Mouse (Mus musculus): ENCODE measurements around the gene Rabepk. TPM values are rescaled to one million over a fixed set of nuclear protein-coding genes. Genes with fewer than 3 reads are reported as not detected.
"Not testable (repeated sequence)": the region's sequence is repeated elsewhere in the genome, so short reads cannot be mapped to it uniquely, and the experiment has no call there.

The Rabepk gene
- polyA plus RNA-seq, 1 experiment from 2014 or later, result 34.2 TPM

DNA sequence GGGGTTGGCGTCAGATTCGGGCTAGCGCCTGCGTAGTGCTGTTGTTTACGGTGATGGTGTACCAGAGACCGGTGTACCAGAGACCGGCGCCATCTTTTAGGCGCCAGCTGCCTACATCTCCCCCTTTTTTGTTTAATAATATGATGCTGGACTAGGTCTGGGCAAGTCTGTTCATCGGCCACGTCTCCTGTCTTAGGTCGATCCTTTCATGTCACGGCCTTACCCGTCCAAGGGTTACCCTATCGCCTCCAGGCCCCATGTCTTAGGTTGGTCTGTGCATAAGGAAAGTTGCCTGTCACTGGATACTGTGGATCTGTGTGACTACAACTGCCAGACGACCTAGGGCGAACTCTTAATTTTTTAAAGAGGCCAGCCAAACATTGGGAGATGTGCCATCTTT is 30.4 kb upstream of the Rabepk start:
- not testable (repeated sequence) for H3K9me3 ChIP-seq (ENCODE audit: control insufficient read depth, low read length); H3K27ac ChIP-seq (ENCODE audit: low read depth, low read length); H3K4me3 ChIP-seq (ENCODE audit: low read depth, low read length); H3K9ac ChIP-seq (ENCODE audit: low read length); DNase-seq (ENCODE audit: low spot score); H3K36me3 ChIP-seq (ENCODE audit: control insufficient read depth, insufficient read depth, low read length); H3K4me2 ChIP-seq (ENCODE audit: low read depth); ATAC-seq (ENCODE audit: insufficient read depth, low FRiP score, low TSS enrichment); H3K27me3 ChIP-seq (ENCODE audit: control insufficient read depth, insufficient read depth, low read length); H3K4me1 ChIP-seq (ENCODE audit: control insufficient read depth, insufficient read depth, low read length)
- 94% methylated on average over 17 of the region's 17 CpGs for WGBS

DNA sequence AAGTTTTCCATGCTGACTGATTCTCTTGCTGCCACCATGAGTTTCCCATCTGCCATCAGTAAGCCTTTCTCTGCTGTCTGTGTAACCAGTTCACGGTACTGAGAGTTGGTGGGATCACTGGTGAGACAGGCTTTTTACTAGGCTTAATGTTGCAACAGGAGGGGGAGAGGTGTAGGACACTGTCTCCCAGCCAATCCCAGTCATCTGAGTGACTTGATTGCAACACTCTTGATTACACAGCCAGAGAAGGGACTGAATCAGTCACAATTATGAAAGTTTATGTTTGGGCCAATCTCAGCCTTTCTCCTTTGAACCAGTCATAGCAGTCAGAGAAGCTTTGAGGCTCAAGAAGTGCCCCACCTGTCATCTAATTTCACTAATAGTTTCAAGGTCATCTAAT is 28.3 kb upstream of the Rabepk start:
- Histone ChIP-seq H3K4me1 (ENCODE audit: control insufficient read depth, insufficient read depth, low read length) (peaks cover 9% of the 10 kb centered on the region), H3K36me3 (ENCODE audit: control insufficient read depth, insufficient read depth, low read length) (no peaks in the 10 kb centered on the region), H3K27me3 (ENCODE audit: control insufficient read depth, insufficient read depth, low read length) (no peaks in the 10 kb centered on the region), H3K9me3 (ENCODE audit: control insufficient read depth, low read length) (no peaks in the 10 kb centered on the region), H3K27ac (ENCODE audit: low read depth, low read length) (no peak overlapping the region), H3K9ac (ENCODE audit: low read length) (no peak overlapping the region), H3K4me3 (ENCODE audit: low read depth, low read length) (no peak overlapping the region), H3K4me2 (ENCODE audit: low read depth) (no peak overlapping the region)
- ATAC-seq (ENCODE audit: insufficient read depth, low FRiP score, low TSS enrichment), result no peak
- WGBS, result 74% methylated on average over 1 of the region's 1 CpGs
- DNase-seq (ENCODE audit: low spot score), result no peak

DNA sequence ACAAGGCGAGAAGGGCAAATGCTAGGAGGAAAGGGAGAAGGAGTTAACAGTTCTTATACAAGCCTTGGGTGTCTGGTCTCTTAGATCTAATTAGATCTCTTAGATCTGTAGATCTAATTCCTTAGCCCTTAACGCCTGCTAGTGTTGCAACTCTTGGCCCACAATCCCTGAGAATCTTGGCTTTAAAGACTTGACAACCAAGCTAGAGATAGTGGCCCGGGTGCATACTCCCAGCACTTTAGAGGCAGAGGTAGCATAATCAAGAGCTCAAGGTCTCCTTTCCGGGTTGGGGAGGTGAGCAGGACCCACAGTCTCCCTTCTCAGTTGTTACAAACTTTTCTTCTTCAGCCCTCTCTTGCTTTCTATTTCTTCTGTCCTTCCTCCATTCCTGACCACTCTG is 27.9 kb upstream of the Rabepk start:
- Histone ChIP-seq H3K9me3 (ENCODE audit: control insufficient read depth, low read length) (no peaks in the 10 kb centered on the region), H3K27ac (ENCODE audit: low read depth, low read length) (no peak overlapping the region), H3K27me3 (ENCODE audit: control insufficient read depth, insufficient read depth, low read length) (no peaks in the 10 kb centered on the region), H3K4me3 (ENCODE audit: low read depth, low read length) (no peak overlapping the region), H3K9ac (ENCODE audit: low read length) (no peak overlapping the region), H3K4me2 (ENCODE audit: low read depth) (no peak overlapping the region), H3K36me3 (ENCODE audit: control insufficient read depth, insufficient read depth, low read length) (no peaks in the 10 kb centered on the region), H3K4me1 (ENCODE audit: control insufficient read depth, insufficient read depth, low read length) (peaks cover 9% of the 10 kb centered on the region)
- ATAC-seq (ENCODE audit: insufficient read depth, low FRiP score, low TSS enrichment) (no peak), DNase-seq (ENCODE audit: low spot score) (no peak)
- 85% methylated on average over 4 of the region's 4 CpGs for WGBS

DNA sequence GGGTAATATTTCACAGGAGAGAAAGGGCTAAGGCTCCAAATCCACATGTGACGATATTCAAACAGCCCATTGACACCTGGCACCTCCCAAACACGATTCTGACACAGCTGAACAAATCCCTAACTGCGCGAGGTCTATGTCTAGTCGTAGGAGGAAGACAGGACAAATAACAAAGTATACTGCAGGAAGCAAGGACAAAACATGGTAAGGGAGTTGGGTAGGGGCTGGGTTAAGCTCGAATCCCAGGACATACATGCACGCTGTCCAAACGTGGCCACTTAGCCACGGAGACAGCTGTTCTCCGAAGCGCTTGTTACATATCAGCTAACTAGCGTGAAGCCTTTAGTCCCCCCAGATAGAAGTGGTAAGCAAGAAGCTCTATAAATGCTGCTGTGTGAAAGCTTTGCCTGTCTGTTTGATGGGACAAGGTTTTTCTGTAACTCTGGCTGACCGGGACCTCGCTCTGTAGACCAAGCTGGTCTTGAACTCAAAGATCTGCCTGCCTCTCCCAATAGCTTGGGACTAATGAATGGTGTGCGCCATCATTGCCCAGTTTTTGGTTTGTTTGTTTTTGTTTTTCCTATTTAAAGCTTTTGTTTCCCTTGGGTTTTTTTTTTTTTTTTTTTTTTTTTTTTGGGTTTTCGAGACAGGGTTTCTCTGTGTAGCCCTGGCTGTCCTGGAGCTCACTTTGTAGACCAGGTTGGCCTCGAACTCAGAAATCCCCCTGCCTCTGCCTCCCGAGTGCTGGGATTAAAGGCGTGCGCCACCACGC is 26.9 kb upstream of the Rabepk start:
- Histone ChIP-seq H3K4me2 (ENCODE audit: low read depth) (peak overlapping the region; percentile 78), H3K9ac (ENCODE audit: low read length) (peak overlapping the region; percentile 93), H3K27me3 (ENCODE audit: control insufficient read depth, insufficient read depth, low read length) (no peaks in the 10 kb centered on the region), H3K27ac (ENCODE audit: low read depth, low read length) (no peak overlapping the region), H3K36me3 (ENCODE audit: control insufficient read depth, insufficient read depth, low read length) (no peaks in the 10 kb centered on the region), H3K4me3 (ENCODE audit: low read depth, low read length) (peak overlapping the region; percentile 98), H3K4me1 (ENCODE audit: control insufficient read depth, insufficient read depth, low read length) (peaks cover 9% of the 10 kb centered on the region), H3K9me3 (ENCODE audit: control insufficient read depth, low read length) (no peaks in the 10 kb centered on the region)
- 34% methylated on average over 20 of the region's 21 CpGs for WGBS
- ATAC-seq (ENCODE audit: insufficient read depth, low FRiP score, low TSS enrichment) (no peak), DNase-seq (ENCODE audit: low spot score) (no peak)

DNA sequence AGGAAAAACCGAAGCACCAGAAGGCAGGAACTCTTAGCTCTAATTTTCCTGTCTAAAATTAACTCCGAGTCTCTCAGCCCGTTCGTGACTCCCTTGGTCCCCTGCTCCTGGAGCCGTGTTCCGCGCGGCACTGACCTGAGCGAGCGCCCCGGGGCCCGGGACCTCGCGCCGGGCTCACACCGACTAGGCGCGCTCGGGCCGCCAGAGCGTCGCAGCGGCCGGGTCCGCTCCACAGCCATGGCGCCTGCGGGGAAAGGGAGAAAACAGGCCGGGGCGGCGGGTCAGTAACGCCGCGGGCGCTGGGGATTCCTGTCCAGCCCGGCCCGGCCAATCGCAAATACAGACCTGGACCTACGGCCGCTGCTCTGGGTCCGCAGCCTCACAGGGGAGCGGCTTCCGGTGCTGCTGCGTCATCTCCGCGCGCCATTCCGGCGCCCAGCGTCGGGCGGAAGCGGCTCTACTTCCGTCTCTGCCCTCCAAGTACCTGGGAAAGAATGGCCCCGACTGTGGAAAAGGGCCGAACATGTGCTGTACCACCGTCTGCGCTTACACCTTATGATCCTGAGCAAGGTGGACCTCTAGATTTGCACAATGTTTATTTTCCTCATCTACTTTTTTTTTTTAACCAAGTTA is 26.2 kb upstream of the Rabepk start, which contains the start of gene Fbxw2:
Fbxw2 (minus strand) TSS at position 485 of the 633 bp plus-strand sequence.
- H3K4me1 ChIP-seq (ENCODE audit: control insufficient read depth, insufficient read depth, low read length), result peaks cover 9% of the 10 kb centered on the region
- peak within 1 kb of the TSS; percentile 93 for H3K9ac ChIP-seq (ENCODE audit: low read length)
- H3K27ac ChIP-seq (ENCODE audit: low read depth, low read length), result peak within 1 kb of the TSS; percentile 78; the same call in 1 of the 2 replicates
- H3K36me3 ChIP-seq (ENCODE audit: control insufficient read depth, insufficient read depth, low read length), result no peaks in the 10 kb centered on the region
- H3K9me3 ChIP-seq (ENCODE audit: control insufficient read depth, low read length), result no peaks in the 10 kb centered on the region
- H3K4me3 ChIP-seq (ENCODE audit: low read depth, low read length), result peak within 1 kb of the TSS; percentile 98
- WGBS, result under 1% methylated on average over 57 of the region's 57 CpGs
- DNase-seq (ENCODE audit: low spot score) (peak; percentile 95), ATAC-seq (ENCODE audit: insufficient read depth, low FRiP score, low TSS enrichment) (peak; percentile 88)
- no peaks in the 10 kb centered on the region for H3K27me3 ChIP-seq (ENCODE audit: control insufficient read depth, insufficient read depth, low read length)
- H3K4me2 ChIP-seq (ENCODE audit: low read depth), result peak within 1 kb of the TSS; percentile 78

DNA sequence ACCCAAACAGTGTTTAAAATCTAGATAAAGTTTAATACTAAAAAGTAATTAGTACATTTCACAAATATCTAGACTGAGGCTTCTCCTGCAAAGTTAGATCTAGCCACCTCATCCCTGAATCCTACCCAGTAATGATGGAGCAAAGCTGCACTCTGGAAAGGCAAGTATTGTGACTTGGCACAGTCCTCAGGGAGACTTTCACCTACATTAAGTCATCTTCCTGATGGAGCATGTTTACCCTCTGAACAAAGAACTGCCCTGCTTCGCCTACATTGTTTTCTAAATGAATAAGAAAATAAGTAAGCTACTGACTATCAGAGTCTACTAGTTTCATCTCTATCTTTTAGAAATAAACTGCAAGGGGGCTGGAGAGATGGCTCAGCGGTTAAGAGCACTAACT is 18.8 kb upstream of the Rabepk start:
- WGBS, result 92% methylated on average over 2 of the region's 2 CpGs
- ATAC-seq (ENCODE audit: insufficient read depth, low FRiP score, low TSS enrichment), result no peak
- peaks cover 2% of the 10 kb centered on the region; the same call in 1 of the 2 replicates for H3K36me3 ChIP-seq (ENCODE audit: control insufficient read depth, insufficient read depth, low read length)

DNA sequence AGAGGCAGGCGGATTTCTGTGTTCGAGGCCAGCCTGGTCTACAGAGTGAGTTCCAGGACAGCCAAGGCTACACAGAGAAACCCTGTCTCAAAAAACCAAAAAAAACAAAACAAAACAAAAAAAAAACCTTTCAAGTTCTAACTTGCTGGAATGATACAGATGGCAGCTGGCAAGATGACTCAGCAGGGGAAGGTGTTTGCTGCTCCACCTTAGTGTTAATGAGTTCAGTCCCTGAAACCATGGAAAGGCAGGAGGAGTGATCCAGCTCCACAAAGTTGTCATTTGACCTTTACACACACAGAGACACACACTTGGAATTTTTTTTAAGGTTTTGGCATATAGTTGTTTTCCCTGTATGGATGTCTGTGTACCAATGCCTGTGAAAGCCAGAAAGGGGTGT is 16.2 kb upstream of the Rabepk start:
- not testable (repeated sequence) for H3K4me2 ChIP-seq (ENCODE audit: low read depth); H3K4me1 ChIP-seq (ENCODE audit: control insufficient read depth, insufficient read depth, low read length); H3K36me3 ChIP-seq (ENCODE audit: control insufficient read depth, insufficient read depth, low read length); H3K27me3 ChIP-seq (ENCODE audit: control insufficient read depth, insufficient read depth, low read length); DNase-seq (ENCODE audit: low spot score); H3K27ac ChIP-seq (ENCODE audit: low read depth, low read length); H3K9ac ChIP-seq (ENCODE audit: low read length); ATAC-seq (ENCODE audit: insufficient read depth, low FRiP score, low TSS enrichment); H3K4me3 ChIP-seq (ENCODE audit: low read depth, low read length); H3K9me3 ChIP-seq (ENCODE audit: control insufficient read depth, low read length)
- WGBS, result 97% methylated on average over 2 of the region's 2 CpGs

More for the DNA sequence above, 18.8 kb upstream of the Rabepk start:
- no peak for DNase-seq (ENCODE audit: low spot score)
- H3K27me3 ChIP-seq (ENCODE audit: control insufficient read depth, insufficient read depth, low read length), result no peaks in the 10 kb centered on the region
- no peak overlapping the region for H3K27ac ChIP-seq (ENCODE audit: low read depth, low read length)
- H3K9me3 ChIP-seq (ENCODE audit: control insufficient read depth, low read length), result no peaks in the 10 kb centered on the region
- H3K4me2 ChIP-seq (ENCODE audit: low read depth), result no peak overlapping the region
- H3K4me3 ChIP-seq (ENCODE audit: low read depth, low read length), result no peak overlapping the region
- no peak overlapping the region for H3K9ac ChIP-seq (ENCODE audit: low read length)
- H3K4me1 ChIP-seq (ENCODE audit: control insufficient read depth, insufficient read depth, low read length), result no peaks in the 10 kb centered on the region

DNA sequence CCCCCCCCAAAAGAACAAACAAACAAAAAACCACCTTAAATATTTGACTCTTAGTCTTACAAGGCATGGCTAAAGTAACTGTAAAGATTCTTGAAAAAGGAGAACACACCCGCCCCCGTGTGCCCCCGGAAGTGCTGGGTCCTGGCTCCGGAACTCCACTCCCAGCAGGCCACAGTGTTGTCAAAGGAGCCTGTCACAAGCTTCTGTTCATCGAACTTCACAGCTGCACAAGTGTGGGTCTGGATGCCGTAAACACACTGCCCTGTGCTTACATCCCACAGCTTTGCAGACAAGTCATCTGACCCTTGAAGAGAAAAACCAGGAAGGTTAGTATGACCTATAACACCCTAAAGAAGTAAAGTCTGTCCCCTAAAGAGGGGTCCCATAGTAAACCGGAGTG is 13.0 kb upstream of the Rabepk start:
- WGBS, result 89% methylated on average over 7 of the region's 7 CpGs
- peaks cover 4% of the 10 kb centered on the region for H3K36me3 ChIP-seq (ENCODE audit: control insufficient read depth, insufficient read depth, low read length)
- no peaks in the 10 kb centered on the region for H3K4me1 ChIP-seq (ENCODE audit: control insufficient read depth, insufficient read depth, low read length)
- no peaks in the 10 kb centered on the region for H3K9me3 ChIP-seq (ENCODE audit: control insufficient read depth, low read length)
- H3K4me2 ChIP-seq (ENCODE audit: low read depth), result no peak overlapping the region
- no peak overlapping the region for H3K4me3 ChIP-seq (ENCODE audit: low read depth, low read length)
- no peak overlapping the region for H3K9ac ChIP-seq (ENCODE audit: low read length)
- DNase-seq (ENCODE audit: low spot score), result no peak
- no peak for ATAC-seq (ENCODE audit: insufficient read depth, low FRiP score, low TSS enrichment)
- H3K27me3 ChIP-seq (ENCODE audit: control insufficient read depth, insufficient read depth, low read length), result no peaks in the 10 kb centered on the region
- H3K27ac ChIP-seq (ENCODE audit: low read depth, low read length), result no peak overlapping the region

DNA sequence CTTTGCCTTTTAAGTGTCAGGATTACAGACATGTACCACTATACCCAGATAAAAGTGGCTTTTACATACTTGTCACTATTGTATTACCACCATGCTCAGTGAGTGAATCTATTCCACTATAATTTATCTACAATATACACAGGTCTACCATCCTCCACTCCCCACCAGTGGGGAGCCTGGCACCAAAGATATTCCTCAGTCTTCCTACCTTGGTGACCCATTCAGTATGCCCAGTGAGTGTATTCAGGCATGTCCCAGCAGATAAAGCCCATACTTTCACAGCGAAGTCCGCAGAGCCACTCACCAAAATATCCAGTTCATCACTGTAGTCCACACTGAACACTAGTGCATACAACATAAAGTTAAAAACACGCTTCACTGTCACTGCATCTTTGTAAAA is 11.1 kb upstream of the Rabepk start:
- H3K27ac ChIP-seq (ENCODE audit: low read depth, low read length), result no peak overlapping the region
- no peaks in the 10 kb centered on the region for H3K4me1 ChIP-seq (ENCODE audit: control insufficient read depth, insufficient read depth, low read length)
- DNase-seq (ENCODE audit: low spot score) (no peak), ATAC-seq (ENCODE audit: insufficient read depth, low FRiP score, low TSS enrichment) (no peak)
- WGBS, result 97% methylated on average over 3 of the region's 3 CpGs
- peaks cover 2% of the 10 kb centered on the region; the same call in 1 of the 2 replicates for H3K36me3 ChIP-seq (ENCODE audit: control insufficient read depth, insufficient read depth, low read length)
- no peaks in the 10 kb centered on the region for H3K9me3 ChIP-seq (ENCODE audit: control insufficient read depth, low read length)
- no peaks in the 10 kb centered on the region for H3K27me3 ChIP-seq (ENCODE audit: control insufficient read depth, insufficient read depth, low read length)
- H3K9ac ChIP-seq (ENCODE audit: low read length), result no peak overlapping the region
- no peak overlapping the region for H3K4me2 ChIP-seq (ENCODE audit: low read depth)
- H3K4me3 ChIP-seq (ENCODE audit: low read depth, low read length), result no peak overlapping the region

Data from neural tube, embryonic 11.5 days (tissue).